Mouse (Mus musculus): ENCODE measurements around the gene Ergic1. TPM values are rescaled to one million over a fixed set of nuclear protein-coding genes. Genes with fewer than 3 reads are reported as not detected.

Ergic1 gene
- total RNA-seq, 1 experiment from 2014 or later: 44.6 TPM

GRCm38 (mm10) chr17:26571377-26571776 lies 10.1 kb downstream of the Ergic1 start:
- ATAC-seq (replicated peaks; ENCODE audit: low read depth, poor library complexity, severe bottlenecking): no peak

GRCm38 (mm10) chr17:26572265-26572664 lies 11.0 kb downstream of the Ergic1 start:
- ATAC-seq (replicated peaks; ENCODE audit: low read depth, poor library complexity, severe bottlenecking): no peak

GRCm38 (mm10) chr17:26574118-26574517 lies 12.8 kb downstream of the Ergic1 start:
- ATAC-seq (replicated peaks; ENCODE audit: low read depth, poor library complexity, severe bottlenecking): no peak

GRCm38 (mm10) chr17:26574701-26575100 lies 13.4 kb downstream of the Ergic1 start:
- ATAC-seq (replicated peaks; ENCODE audit: low read depth, poor library complexity, severe bottlenecking): no peak

GRCm38 (mm10) chr17:26575786-26576690 lies 14.7 kb downstream of the Ergic1 start:
- ATAC-seq (replicated peaks; ENCODE audit: low read depth, poor library complexity, severe bottlenecking): no peak

GRCm38 (mm10) chr17:26576833-26577232 lies 15.5 kb downstream of the Ergic1 start:
- no peak for ATAC-seq (replicated peaks; ENCODE audit: low read depth, poor library complexity, severe bottlenecking)

GRCm38 (mm10) chr17:26577309-26577708 lies 16.0 kb downstream of the Ergic1 start:
- ATAC-seq (replicated peaks; ENCODE audit: low read depth, poor library complexity, severe bottlenecking): no peak

- ATAC-seq (replicated peaks; ENCODE audit: low read depth, poor library complexity, severe bottlenecking): no peak
These were observed 16.9 kb downstream of the Ergic1 start for GRCm38 (mm10) chr17:26578162-26578561.

- no peak for ATAC-seq (replicated peaks; ENCODE audit: low read depth, poor library complexity, severe bottlenecking)
These were observed 17.5 kb downstream of the Ergic1 start for GRCm38 (mm10) chr17:26578771-26579170.

GRCm38 (mm10) chr17:26579396-26579795 lies 18.1 kb downstream of the Ergic1 start:
- ATAC-seq (replicated peaks; ENCODE audit: low read depth, poor library complexity, severe bottlenecking): no peak

GRCm38 (mm10) chr17:26580873-26581401 lies 19.6 kb downstream of the Ergic1 start:
- ATAC-seq (replicated peaks; ENCODE audit: low read depth, poor library complexity, severe bottlenecking): no peak

GRCm38 (mm10) chr17:26582297-26582696 lies 21.0 kb downstream of the Ergic1 start:
- ATAC-seq (replicated peaks; ENCODE audit: low read depth, poor library complexity, severe bottlenecking): no peak

- no peak for ATAC-seq (replicated peaks; ENCODE audit: low read depth, poor library complexity, severe bottlenecking)
These were observed 21.8 kb downstream of the Ergic1 start for GRCm38 (mm10) chr17:26583056-26583455.

- no peak for ATAC-seq (replicated peaks; ENCODE audit: low read depth, poor library complexity, severe bottlenecking)
These were observed 22.3 kb downstream of the Ergic1 start for GRCm38 (mm10) chr17:26583606-26584005.

- ATAC-seq (replicated peaks; ENCODE audit: low read depth, poor library complexity, severe bottlenecking): no peak
These were observed 22.8 kb downstream of the Ergic1 start for GRCm38 (mm10) chr17:26584063-26584462.

- ATAC-seq (replicated peaks; ENCODE audit: low read depth, poor library complexity, severe bottlenecking): no peak
These were observed 23.4 kb downstream of the Ergic1 start for GRCm38 (mm10) chr17:26584558-26585136.

- ATAC-seq (replicated peaks; ENCODE audit: low read depth, poor library complexity, severe bottlenecking): no peak
These were observed 26.7 kb downstream of the Ergic1 start for GRCm38 (mm10) chr17:26587961-26588487.

GRCm38 (mm10) chr17:26592510-26592909 lies 31.2 kb downstream of the Ergic1 start:
- ATAC-seq (replicated peaks; ENCODE audit: low read depth, poor library complexity, severe bottlenecking): no peak

GRCm38 (mm10) chr17:26593199-26593598 lies 31.9 kb downstream of the Ergic1 start:
- no peak for ATAC-seq (replicated peaks; ENCODE audit: low read depth, poor library complexity, severe bottlenecking)

- ATAC-seq (replicated peaks; ENCODE audit: low read depth, poor library complexity, severe bottlenecking): no peak
These were observed 32.9 kb downstream of the Ergic1 start for GRCm38 (mm10) chr17:26594171-26594570.

- ATAC-seq (replicated peaks; ENCODE audit: low read depth, poor library complexity, severe bottlenecking): 0 out of 2 replicates have a peak, but pooled peaks have one; percentile 2
These were observed 33.7 kb downstream of the Ergic1 start for GRCm38 (mm10) chr17:26594958-26595357.
